Mouse (Mus musculus): ENCODE measurements around the gene Pth2.

DNA sequence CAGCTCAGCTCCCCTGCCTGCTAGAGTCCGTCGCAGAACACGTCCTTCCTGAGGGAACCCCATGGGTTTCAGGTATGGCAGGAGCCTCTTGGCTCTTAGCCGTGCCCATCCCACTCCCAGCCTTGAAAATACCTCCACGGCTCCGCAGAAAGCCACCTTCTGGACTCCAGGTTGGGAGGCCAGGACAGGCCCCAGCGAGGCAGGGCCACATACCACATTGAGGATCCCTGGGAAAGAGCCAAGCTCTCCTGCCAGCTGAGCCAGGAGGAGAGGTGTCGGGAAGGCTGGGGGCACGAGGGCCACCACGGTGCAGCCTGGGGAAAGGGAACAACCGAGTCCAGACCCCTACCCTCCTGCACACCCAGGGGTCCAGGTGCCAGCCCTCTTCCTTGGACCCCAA lies 33.5 kb upstream of the Pth2 start:
- TF ChIP-seq CTCF (IDR thresholded peaks at IDR 0.05) (no peak), POLR2A (IDR thresholded peaks at IDR 0.05; ENCODE audit: insufficient read depth, low read depth, low read length) (no peak)

Measured in heart, adult 2 months (tissue).